Mouse (Mus musculus): ENCODE results near the gene Kcnj10.

The Kcnj10 gene

DNA sequence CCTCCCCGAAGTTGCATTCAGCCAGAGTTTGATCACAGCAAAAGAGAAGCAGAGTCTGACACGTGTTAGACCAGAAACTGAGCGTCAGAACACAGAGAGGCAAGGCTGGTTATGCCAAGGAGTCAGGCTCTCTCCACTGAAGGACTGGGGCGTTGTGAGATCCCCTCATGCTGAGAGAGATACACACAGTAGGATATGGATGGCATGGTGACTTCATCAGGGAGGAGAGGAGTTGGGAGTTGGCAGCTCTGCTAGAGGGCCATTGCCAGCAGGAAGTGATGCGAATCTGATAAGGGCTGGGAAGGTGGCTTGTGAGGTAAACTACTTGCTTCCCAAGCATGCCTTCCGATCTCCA lies 73.2 kb downstream of the Kcnj10 start:
- TF ChIP-seq GATA4 (IDR thresholded peaks at IDR 0.05; ENCODE audit: insufficient replicate concordance, low read length) = no peak

- TF ChIP-seq GATA4 (IDR thresholded peaks at IDR 0.05; ENCODE audit: insufficient replicate concordance, low read length) = no peak
These were observed 74.1 kb downstream of the Kcnj10 start for GRCm38 (mm10) chr1:172415061-172415460.

DNA sequence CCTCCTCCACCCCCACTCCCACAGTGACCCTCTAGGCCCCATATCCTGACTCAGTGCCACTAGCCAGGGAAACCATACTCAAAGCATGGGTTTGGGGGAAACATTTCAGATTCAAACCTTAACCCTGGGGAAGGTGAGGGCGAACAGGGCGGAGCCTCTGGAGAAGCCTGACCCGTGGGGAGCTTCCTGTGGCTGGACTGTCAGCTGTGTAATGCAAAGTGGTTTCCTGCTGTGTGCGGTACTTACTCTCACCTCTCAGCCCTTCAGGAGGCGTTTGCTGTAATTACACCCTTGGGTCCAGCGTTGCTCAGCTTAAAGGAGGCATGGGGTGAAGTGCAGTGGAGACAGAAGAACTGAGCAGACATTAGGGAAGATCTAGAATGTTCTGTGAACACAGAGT lies 77.2 kb downstream of the Kcnj10 start:
- TF ChIP-seq GATA4 (IDR thresholded peaks at IDR 0.05; ENCODE audit: insufficient replicate concordance, low read length) = no peak

GRCm38 (mm10) chr1:172418642-172419041 lies 77.6 kb downstream of the Kcnj10 start:
- TF ChIP-seq GATA4 (IDR thresholded peaks at IDR 0.05; ENCODE audit: insufficient replicate concordance, low read length) = no peak

DNA sequence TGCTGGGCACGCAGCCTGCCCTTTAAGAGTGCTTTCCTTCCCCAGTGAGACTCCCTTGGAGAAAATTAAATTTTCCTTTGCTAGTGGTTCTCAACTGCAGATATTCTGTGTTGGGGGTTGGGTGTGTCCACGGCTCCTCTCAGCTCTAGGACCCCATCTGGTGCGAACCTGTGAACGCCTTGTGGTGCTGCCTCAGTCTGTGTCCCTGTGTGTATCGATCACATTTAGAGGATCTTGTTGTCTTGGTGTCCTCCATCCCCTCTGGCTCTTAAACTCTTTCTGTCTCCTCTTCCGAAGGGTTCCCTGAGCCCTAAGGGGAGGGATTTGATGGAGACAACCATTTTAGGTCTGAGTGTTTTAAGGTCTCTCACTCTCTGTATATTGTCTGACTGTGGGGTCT lies 79.2 kb downstream of the Kcnj10 start:
- no peak for TF ChIP-seq GATA4 (IDR thresholded peaks at IDR 0.05; ENCODE audit: insufficient replicate concordance, low read length)

DNA sequence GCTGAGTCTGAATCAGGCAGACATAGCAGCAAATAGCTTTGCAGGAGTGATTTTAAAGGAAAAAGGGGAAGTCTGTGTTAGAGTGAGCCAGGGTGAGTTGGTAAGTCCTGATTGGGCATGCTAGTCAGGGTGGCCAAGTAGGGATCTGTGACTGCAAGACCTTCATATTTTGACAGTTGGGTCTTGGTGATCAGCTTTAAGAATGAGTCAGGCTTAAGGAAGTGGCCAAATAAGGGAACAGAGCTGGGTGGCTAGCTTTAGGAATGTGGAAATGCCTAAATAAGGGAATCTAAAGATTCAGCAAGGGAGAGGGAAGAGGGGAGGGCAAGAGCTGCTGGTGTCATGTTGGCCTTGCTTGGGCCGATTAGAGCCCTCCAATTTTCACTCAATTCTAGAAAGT lies 82.4 kb downstream of the Kcnj10 start:
- TF ChIP-seq GATA4 (IDR thresholded peaks at IDR 0.05; ENCODE audit: insufficient replicate concordance, low read length) = no peak
